Mouse (Mus musculus) forebrain, embryonic 10.5 days (tissue): Measurements from ENCODE around the gene Hap1. TPM values are rescaled to one million over a fixed set of nuclear protein-coding genes. Genes with fewer than 3 reads are reported as not detected.

Experiments used
- polyA plus RNA-seq: library from polyadenylated mRNA; unstranded; fragments of >200 nt; fragmentation: Nextera tagmentation; extraction: Ambion mirVana; gene quantifications from 2 replicates; pipeline ENCODE4 v1.2.1, GENCODE M21; 2016

Gene Hap1
- polyA plus RNA-seq, 1 experiment from 2014 or later, result 46.7 TPM

Other genes starting within 250 kb of the Hap1 start
- gene Krt13, start 234.6 kb downstream of the Hap1 start, polyA plus RNA-seq, result not detected in 2 replicates
- gene Krt15, start 220.2 kb downstream of the Hap1 start, polyA plus RNA-seq, result 0.55 and 0.77 TPM in 2 replicates
- gene Krt19, start 207.5 kb downstream of the Hap1 start, polyA plus RNA-seq, result 5.3 and 5.4 TPM in 2 replicates
- not detected in 2 replicates for gene Krt9, start 162.9 kb downstream of the Hap1 start, polyA plus RNA-seq
- gene Krt14, start 148.6 kb downstream of the Hap1 start, polyA plus RNA-seq, result 1.9 and 2.0 TPM in 2 replicates
- not detected in 2 replicates for gene Krt16, start 107.2 kb downstream of the Hap1 start, polyA plus RNA-seq
- gene Krt17, start 95.1 kb downstream of the Hap1 start, polyA plus RNA-seq, result not detected in 2 replicates
- gene Krt42, start 86.3 kb downstream of the Hap1 start, polyA plus RNA-seq, result not detected in 2 replicates
- 1,690 and 1,733 TPM in 2 replicates for gene Eif1, start 36.2 kb downstream of the Hap1 start, polyA plus RNA-seq
- not detected in 2 replicates for gene Gast, start 21.7 kb downstream of the Hap1 start, polyA plus RNA-seq
- 27.2 and 29.1 TPM in 2 replicates for gene Jup, start 41.6 kb upstream of the Hap1 start, polyA plus RNA-seq
- gene P3h4, start 58.7 kb upstream of the Hap1 start, polyA plus RNA-seq, result 18.7 and 20.5 TPM in 2 replicates
- 37.5 and 37.6 TPM in 2 replicates for gene Fkbp10, start 59.6 kb upstream of the Hap1 start, polyA plus RNA-seq
- 122 and 125 TPM in 2 replicates for gene Nt5c3b, start 85.7 kb upstream of the Hap1 start, polyA plus RNA-seq
- 0.51 and 0.76 TPM in 2 replicates for gene Klhl10, start 85.8 kb upstream of the Hap1 start, polyA plus RNA-seq
- 8.2 and 10.0 TPM in 2 replicates for gene Klhl11, start 116.6 kb upstream of the Hap1 start, polyA plus RNA-seq
- 287 and 294 TPM in 2 replicates for gene Acly, start 171.9 kb upstream of the Hap1 start, polyA plus RNA-seq
- gene Ttc25, start 189.5 kb upstream of the Hap1 start, polyA plus RNA-seq, result 1.4 and 1.5 TPM in 2 replicates
- 15.3 and 17.5 TPM in 2 replicates for gene Cnp, start 218.8 kb upstream of the Hap1 start, polyA plus RNA-seq